Mouse (Mus musculus) 416B (cell line): ENCODE measurements around the gene Hddc3.

Source experiments
- DNase-seq: peaks from one replicate; pipeline ENCODE4 v3.0.0; 2011; ENCODE audit warnings: low read depth

The Hddc3 gene

GRCm38 (mm10) chr7:80370649-80371040 lies 27.7 kb downstream of the Hddc3 start:
- peak; percentile 82 for DNase-seq

GRCm38 (mm10) chr7:80371041-80371751 lies 28.3 kb downstream of the Hddc3 start, which contains the start of gene Man2a2:
Gene Man2a2, minus strand, starts transcription at chr7:80371375.
- DNase-seq: peak; percentile 74

GRCm38 (mm10) chr7:80372166-80372565 lies 29.3 kb downstream of the Hddc3 start:
- no peak for DNase-seq

GRCm38 (mm10) chr7:80372667-80373066 lies 29.8 kb downstream of the Hddc3 start:
- DNase-seq: peak; percentile 30

- no peak for DNase-seq
These were observed 30.4 kb downstream of the Hddc3 start for GRCm38 (mm10) chr7:80373352-80373751.

- peak; percentile 28 for DNase-seq
These were observed 30.9 kb downstream of the Hddc3 start for GRCm38 (mm10) chr7:80373850-80374249.

GRCm38 (mm10) chr7:80374280-80374679 lies 31.4 kb downstream of the Hddc3 start:
- no peak for DNase-seq

GRCm38 (mm10) chr7:80374733-80375132 lies 31.8 kb downstream of the Hddc3 start:
- no peak for DNase-seq

GRCm38 (mm10) chr7:80375376-80376039 lies 32.6 kb downstream of the Hddc3 start:
- DNase-seq: peak; percentile 100

GRCm38 (mm10) chr7:80376192-80376591 lies 33.3 kb downstream of the Hddc3 start:
- DNase-seq: no peak

- DNase-seq: peak; percentile 70
These were observed 34.6 kb downstream of the Hddc3 start for GRCm38 (mm10) chr7:80377471-80377870.

GRCm38 (mm10) chr7:80379531-80379930 lies 36.6 kb downstream of the Hddc3 start:
- DNase-seq: peak; percentile 46

- DNase-seq: no peak
These were observed 40.0 kb downstream of the Hddc3 start for GRCm38 (mm10) chr7:80382919-80383318.

- DNase-seq: peak; percentile 97
These were observed 43.5 kb downstream of the Hddc3 start for GRCm38 (mm10) chr7:80386235-80386930.

- peak; percentile 56 for DNase-seq
These were observed 44.2 kb downstream of the Hddc3 start for GRCm38 (mm10) chr7:80387033-80387632.

- DNase-seq: peak; percentile 82
These were observed 45.0 kb downstream of the Hddc3 start, which contains the start of gene Fes for GRCm38 (mm10) chr7:80387633-80388543. Gene Fes, minus strand, starts transcription at chr7:80387946.

GRCm38 (mm10) chr7:80392119-80392518 lies 49.2 kb downstream of the Hddc3 start:
- no peak for DNase-seq

- peak; percentile 59 for DNase-seq
These were observed 51.7 kb downstream of the Hddc3 start for GRCm38 (mm10) chr7:80394600-80394999.

GRCm38 (mm10) chr7:80396427-80396826 lies 53.5 kb downstream of the Hddc3 start:
- peak; percentile 65 for DNase-seq

GRCm38 (mm10) chr7:80397986-80398385 lies 55.1 kb downstream of the Hddc3 start:
- DNase-seq: no peak
